Mouse (Mus musculus) adrenal gland, postnatal 25 days (tissue): ENCODE measurements around the gene Slc1a3. TPM values are rescaled to one million over a fixed set of nuclear protein-coding genes. Genes with fewer than 3 reads are reported as not detected.
A peak's percentile ranks its signal among the peaks of the same experiment; 100 is the strongest.

Source experiments
- DNase-seq: peaks from one replicate; pipeline ENCODE4 v3.0.0; 2021; ENCODE audit warnings: mixed read lengths
- total RNA-seq: library from RNA; stranded (reverse); gene quantifications from 2 replicates; pipeline ENCODE4 v1.2.3, GENCODE M21; 2021

Slc1a3 gene
- total RNA-seq, 1 experiment from 2014 or later = 14.1 TPM

GRCm38 (mm10) chr15:8605538-8606188, 104.9 kb downstream of the Slc1a3 start:
- no peak for DNase-seq

DNA sequence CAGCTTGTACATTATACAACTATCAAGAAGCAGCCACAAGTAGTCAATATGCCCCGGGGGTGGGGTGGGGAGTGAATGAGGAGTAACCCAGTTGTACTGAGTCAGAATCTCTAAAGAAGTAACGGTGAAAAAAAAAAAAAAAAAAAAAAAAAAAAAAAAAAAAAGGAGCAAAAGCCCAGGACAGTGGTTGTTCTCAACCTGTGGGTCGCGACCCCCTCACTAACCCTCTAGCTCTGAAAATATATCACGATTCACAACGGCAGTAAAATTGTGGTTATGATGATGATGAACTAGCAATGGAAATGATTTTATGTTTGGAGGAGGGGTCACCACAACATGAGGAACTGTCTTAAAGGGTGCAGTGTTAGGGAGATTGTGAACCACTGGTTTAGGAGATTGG, 108.2 kb downstream of the Slc1a3 start:
- no peak for DNase-seq

GRCm38 (mm10) chr15:8601312-8602146, 109.0 kb downstream of the Slc1a3 start:
- DNase-seq = no peak

DNA sequence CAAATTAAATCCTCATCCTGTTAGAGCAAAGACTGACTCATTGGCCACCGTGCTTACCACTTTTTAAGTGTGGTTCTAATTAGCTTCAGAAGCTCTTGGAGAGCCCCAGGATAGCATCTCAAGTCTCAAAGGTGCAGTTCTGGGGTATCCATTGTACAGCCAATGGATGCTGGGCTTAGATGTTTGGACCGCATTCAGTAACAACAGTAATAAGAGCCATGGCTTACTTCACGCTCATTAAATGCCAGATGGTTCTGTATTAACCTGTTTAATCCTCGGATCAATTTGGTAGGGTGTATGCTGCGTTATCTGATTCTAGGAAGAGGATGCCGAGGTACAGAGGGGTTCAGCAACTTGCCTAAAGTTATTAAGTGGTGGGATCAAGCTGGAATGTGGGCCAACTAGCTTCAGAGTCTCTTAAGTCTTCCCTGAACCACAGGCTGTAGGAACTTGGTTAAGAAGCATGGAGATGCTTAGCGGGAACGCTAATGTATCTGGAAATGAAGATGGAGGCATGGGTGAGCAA, 114.1 kb downstream of the Slc1a3 start:
- DNase-seq = no peak

DNA sequence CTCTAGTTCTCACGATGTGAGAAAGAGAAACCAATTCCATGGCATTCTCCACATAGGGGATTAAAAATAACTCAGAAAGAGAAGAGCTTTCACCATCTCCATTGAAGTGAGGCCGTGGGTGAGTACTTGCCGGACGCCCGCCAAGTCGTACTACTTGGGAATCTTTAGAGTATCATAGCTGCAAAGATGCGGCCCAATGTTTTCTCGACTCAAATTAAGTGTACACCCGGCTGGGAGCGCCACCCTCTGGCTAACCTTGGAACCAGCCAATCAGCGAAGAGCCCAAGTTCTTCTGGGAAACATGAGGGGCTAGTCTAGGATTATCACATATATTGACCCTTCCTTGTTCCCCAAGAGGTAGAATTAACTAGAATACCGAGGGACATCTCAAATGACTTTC, 115.3 kb downstream of the Slc1a3 start:
- DNase-seq = no peak

DNA sequence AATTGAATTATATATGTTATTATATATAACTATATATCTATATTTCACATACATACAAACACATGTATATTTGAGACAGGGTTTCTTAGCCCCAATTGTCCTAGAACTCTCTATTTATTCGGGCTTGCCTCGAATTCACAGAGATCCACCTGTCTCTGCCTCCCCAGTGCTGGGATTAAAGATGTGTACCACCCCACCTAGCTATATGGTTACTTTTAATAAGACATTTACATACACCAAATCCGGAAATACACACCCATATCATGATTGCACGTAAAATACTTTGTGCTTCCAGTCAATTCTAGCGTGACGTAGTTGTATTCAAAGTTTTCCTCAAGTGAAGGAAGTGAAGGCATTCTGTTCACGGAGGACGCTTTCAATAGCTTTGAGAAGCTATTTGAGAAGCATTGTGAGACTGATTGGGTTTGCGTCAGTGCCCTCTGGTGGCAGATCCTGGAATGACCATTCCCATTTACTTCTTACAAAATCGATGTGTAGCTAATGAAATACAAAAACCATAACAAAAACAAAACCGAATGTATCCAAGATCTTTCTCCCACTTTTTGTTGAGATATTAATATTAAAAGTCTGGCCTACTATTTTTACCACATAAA, 121.0 kb downstream of the Slc1a3 start:
- peak; percentile 51 for DNase-seq

DNA sequence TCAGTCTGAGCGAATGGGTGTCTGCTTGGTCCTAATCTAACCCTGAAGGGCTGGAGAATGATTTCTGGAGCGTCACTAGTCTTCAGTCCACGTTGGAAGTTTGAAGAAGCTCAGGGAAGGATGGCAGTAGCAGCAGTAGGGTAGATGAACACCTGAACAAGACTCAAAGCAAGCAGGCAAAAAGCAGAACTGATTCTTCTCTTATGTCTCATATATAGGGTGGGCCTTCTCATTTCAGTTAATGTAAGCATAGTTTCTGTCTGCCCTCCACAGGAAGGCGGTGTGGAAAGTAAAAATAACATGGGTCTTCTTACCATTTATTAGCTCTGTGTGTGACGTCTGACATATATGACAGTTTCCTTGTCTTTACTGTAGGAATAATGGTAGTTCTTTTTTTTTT, 122.5 kb downstream of the Slc1a3 start:
- DNase-seq = no peak

- DNase-seq = no peak
Observed at GRCm38 (mm10) chr15:8586822-8587281, 123.7 kb downstream of the Slc1a3 start.

Other genes starting within 250 kb of the Slc1a3 start
- gene Gm2310, start 190.8 kb downstream of the Slc1a3 start, total RNA-seq = not detected in 2 replicates